Mouse (Mus musculus) megakaryocyte, embryonic 14.5 days (primary cell): ENCODE results near the gene Dpp7.

ENCODE experiments used
- FLI1 ChIP-seq: IDR thresholded peaks from 2 replicates; pipeline ENCODE4 v1.6.1; 2012; ENCODE audit warnings: low read length, inconsistent platforms, mixed read lengths
- GATA1 ChIP-seq: IDR thresholded peaks from 3 replicates; pipeline ENCODE4 v1.6.1; 2012; ENCODE audit warnings: mixed read lengths, low read length, inconsistent platforms, borderline replicate concordance

GRCm38 (mm10) chr2:25376589-25376988 is 20.4 kb upstream of the Dpp7 start:
- TF ChIP-seq GATA1 (no peak), FLI1 (no peak)
